Mouse (Mus musculus) layer of hippocampus, adult 18-20 months (tissue): ENCODE data around the gene Golm1. TPM values are rescaled to one million over a fixed set of nuclear protein-coding genes. Genes with fewer than 3 reads are reported as not detected.
"Not testable (repeated sequence)": the region's sequence is repeated elsewhere in the genome, so short reads cannot be mapped to it uniquely, and the experiment has no call there.

Source experiments
- DNase-seq, 2 experiments: peaks; one replicate each; pipeline ENCODE4 v3.0.0; 2022; ENCODE audit warnings: low spot score in 2 of 2
- total RNA-seq, 2 experiments: library from RNA; stranded (reverse); gene quantifications; 2 replicates each; pipeline ENCODE4 v1.2.3; 2021

Golm1 gene
- total RNA-seq, 2 experiments from 2014 or later: 63.2 to 71.2 TPM

DNA sequence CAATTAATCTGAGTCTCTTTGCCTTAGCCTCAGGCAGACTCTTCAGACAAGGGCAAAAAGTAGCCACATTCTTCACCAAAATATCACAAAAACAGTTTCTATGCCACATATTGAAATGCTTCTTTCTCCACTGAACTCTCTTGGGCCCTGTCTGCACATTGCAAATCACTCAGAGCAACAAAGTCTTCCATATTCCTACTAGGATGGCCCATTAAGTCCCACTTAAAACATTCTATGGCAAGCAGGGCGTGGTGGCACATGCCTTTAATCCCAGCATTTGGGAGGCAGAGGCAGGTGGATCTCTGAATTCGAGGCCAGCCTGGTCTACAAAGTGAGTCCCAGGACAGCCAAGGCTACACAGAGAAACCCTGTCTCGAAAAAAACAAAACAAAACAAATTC, 83.6 kb downstream of the Golm1 start:
- not testable (repeated sequence) for DNase-seq

DNA sequence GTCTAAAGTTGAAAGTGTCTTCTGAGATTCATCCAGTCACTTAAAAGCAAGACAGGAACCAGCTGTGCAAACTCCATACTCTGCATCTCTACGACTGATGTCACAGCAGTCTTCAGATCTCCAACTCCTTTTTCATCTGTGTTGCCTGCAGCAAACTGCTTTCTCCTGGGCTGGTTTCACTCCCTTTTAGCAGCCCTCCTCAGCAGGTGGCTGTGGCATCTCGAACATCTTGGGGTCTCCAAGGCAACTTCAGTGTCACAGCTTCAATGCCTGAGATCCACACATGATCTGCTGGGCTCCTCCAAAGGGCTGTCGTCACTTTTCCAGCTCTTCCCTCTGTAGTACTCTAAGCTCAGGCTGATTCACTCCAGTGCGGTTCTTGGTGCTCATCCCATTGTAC, 84.9 kb downstream of the Golm1 start:
- DNase-seq: no peak

DNA sequence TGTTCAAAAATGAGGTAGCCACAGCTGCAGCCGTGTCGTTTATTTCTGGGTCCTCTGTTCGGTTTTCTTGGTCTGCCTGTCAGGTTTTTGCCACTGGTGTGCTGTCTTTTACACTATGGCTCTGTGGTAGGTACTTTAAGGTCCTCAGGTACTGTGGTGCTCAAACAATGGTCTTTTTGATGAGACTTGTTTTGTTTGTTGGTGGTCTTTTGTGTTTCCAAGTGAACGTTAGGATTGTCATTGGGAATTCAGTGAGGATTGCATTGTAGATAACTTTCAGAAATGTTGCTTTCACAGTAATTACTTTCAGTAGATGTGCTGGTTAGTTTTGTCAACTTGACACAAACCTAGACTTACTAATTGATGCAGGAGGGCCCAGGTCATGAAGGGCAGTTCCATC, 85.9 kb downstream of the Golm1 start:
- no peak for DNase-seq

DNA sequence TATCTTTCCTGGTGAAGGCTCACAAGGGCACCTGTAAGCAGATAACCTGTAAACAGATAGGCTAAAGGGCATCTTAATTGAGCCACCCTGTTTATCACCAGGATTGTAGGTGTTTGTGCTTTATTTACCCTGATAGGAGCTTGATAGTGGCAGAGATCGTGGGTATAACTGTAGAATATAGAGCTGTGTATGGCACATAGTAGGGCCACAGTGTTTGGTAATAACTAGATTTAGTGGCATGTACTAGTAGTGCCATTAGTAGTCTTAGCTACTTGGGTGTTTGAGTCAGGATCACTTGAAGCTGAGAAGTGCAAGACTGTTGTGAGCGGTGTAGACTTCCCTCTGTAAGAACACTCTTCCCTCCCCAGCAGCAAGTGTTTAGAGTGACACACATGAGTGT, 88.4 kb downstream of the Golm1 start:
- no peak for DNase-seq

DNA sequence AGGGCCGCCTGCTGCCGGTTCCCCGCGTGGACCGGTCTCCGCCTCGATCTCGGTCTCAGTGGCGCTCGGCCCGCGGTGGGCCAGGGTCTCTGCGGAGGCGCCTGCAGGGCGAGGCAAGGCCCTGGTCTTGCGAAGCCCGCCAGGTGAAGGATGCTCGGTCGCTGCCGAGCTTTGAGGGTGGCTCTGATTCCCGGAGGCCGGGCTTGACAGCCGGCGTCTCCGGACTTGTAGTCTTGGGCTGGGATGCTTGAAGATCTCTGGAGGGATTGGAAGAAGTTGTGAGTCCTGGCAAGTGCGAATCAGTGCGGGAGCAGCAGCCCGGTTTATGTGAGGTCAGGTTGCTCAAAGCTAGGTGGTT, 90.0 kb downstream of the Golm1 start:
- peak; percentile 26 to 27 for DNase-seq

DNA sequence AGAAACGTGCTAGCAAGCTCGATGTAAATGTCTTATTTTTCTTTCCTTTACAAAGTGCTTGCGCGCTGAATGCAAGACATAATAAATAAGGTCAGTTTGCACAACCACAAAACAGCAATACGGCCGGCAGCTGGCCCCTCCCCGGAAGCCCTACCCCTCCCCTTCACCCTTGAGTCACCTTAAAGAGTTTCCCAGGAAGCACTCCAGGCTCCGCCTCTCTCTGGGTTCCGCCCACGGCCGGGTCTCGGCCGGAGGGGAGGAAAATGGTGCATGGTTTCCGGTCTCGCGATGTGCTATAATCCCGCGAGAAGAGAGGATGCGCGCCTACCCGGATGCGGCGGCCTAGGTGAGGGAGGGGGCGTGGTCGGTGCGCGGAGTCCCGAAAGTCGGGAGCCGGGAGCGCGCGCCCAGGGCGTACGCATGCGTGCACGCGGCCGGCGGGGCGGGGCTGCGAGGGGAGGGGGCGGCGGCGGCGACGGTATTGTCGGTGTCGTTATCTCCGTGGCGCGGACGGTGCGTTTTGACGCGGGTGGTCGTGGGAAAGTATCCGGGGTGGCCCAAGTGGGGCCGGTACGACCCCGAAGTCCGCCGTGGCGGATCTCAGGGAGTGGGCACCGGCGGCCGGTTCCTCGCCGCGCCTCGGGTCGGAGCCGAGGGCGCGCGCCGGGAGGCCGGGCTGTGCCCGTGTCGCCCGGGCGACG, 90.5 kb downstream of the Golm1 start, which contains the start of the genes Agtpbp1 and Naa35:
Gene Agtpbp1 (minus strand): TSS at position 281 of the 701 bp plus-strand sequence.
Gene Naa35 (plus strand): TSS at position 313 of the 701 bp plus-strand sequence.
- DNase-seq: peak; percentile 99

Other genes starting within 250 kb of the Golm1 start
- gene Agtpbp1, start 90.6 kb downstream of the Golm1 start, total RNA-seq: 100 to 1,000 TPM; 353 to 356 TPM
- 10 to 100 TPM; 85.7 to 90.3 TPM for gene Naa35, start 90.6 kb downstream of the Golm1 start, total RNA-seq
- not detected for gene 4921517D22Rik, start 18.3 kb upstream of the Golm1 start, total RNA-seq
- under 1 TPM; 0.53 to 0.57 TPM for gene Spata31d1a, start 34.5 kb upstream of the Golm1 start, total RNA-seq
- gene Spata31d1b, start 36.5 kb upstream of the Golm1 start, total RNA-seq: not detected
- not detected for gene Spata31d1d, start 55.9 kb upstream of the Golm1 start, total RNA-seq
- gene 1700014D04Rik, start 70.9 kb upstream of the Golm1 start, total RNA-seq: under 1 TPM; 0.66 to 0.67 TPM
- 100 to 1,000 TPM; 151 to 155 TPM for gene Isca1, start 94.0 kb upstream of the Golm1 start, total RNA-seq
- not detected for gene Gm49354, start 106.4 kb upstream of the Golm1 start, total RNA-seq
- gene Tut7, start 147.3 kb upstream of the Golm1 start, total RNA-seq: 10 to 100 TPM; 55.0 to 58.0 TPM